Mouse (Mus musculus) spleen, postnatal 36 days (tissue): Measurements from ENCODE around the gene Zhx3.

ENCODE experiments used
- DNase-seq, 2 experiments: peaks; one replicate each; pipeline ENCODE4 v3.0.0; 2022; ENCODE audit warnings: low spot score in 2 of 2, mixed read lengths in 1 of 2

The Zhx3 gene

DNA sequence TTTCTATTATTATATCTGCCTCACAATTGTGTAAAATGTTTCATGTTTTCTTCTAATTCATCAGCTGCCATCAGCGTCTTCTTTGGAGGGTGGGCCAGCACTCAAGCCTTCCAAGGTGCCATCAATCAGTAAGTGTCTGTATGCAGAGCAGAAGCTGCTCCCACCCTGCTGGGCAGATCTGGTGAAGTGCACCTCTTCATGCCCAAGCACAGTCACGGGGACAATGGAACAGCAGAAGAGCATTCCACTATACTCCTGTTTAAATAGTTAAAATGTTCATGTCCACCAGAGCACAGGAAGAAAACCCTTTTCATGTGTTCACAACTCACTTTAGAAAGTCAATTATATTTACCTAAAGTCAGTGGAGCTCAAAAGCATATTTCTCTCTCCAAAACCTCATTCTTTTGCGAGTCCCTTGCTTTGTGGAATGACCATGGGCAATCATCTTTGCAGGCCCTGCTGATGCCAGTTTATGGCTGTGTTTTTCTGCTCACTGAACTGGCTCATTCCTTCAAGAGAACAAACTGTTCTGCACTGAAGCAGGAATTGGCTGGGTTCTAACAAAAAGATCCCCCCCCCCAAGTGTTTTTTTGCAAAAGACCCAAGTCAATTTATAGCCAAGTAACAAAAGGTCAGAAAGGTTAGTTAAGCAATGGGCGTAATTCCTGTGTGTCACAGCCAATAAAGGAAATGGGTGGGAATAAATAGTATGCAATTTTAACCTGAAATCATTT lies 67.8 kb downstream of the Zhx3 start:
- DNase-seq, result no peak

DNA sequence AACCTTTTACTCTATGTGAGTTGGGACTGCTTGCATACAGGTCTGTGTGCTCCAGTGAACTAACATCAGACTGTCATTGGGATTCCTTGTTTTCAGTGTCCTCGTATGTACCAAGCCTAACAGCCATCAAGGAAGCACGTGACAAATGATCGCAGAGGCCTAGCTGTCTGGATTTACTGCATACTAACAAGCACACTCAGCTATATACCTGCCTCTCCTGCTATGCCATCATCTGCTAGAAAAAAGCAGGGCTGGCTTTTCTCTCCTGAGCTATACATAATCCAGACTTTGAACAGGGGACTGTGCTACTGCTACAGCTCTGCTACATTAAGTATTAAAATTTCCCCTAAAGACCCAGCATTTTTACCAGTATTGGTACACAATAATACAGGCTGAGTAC lies 70.5 kb downstream of the Zhx3 start:
- DNase-seq, result no peak

DNA sequence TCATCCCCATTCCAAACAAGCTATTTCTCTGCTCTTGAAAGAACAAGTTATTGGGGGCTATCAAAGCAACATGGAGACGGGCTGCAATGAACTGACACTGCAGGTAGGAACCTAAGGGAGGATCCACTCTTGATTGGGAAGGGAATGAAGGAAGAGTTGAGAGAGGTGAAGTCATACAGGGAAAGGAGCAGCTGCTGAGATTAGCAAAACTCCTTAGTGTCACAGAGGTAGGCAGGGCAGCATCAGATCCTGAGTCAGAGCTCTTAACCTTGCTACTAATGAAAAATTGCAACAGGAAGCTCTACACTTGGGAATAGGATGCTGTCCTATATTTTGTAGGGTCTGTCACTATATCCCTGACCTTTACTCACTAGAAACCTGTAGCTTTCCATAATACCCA lies 71.8 kb downstream of the Zhx3 start:
- no peak for DNase-seq

GRCm38 (mm10) chr2:160798206-160798605 lies 74.6 kb downstream of the Zhx3 start:
- no peak for DNase-seq

DNA sequence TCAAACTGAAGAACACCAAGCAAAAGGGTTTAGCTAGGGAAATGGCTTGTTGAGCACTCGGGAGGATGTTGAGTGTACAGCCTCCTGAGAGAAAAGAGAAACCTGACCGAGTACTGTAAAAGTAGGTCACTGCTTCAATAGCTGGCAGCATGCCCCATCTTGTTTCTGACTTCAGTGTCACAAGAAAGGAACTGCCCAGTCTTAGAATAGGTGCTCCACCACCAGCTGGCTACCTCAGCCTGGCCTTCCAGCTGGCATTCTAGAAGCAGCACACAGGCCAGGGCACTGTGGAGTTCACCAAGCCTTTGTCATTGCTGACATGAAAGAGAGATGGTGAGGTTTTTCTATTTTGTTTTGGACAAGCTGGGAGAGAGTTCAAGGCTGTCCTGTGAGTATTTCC lies 75.8 kb downstream of the Zhx3 start:
- DNase-seq, result no peak

DNA sequence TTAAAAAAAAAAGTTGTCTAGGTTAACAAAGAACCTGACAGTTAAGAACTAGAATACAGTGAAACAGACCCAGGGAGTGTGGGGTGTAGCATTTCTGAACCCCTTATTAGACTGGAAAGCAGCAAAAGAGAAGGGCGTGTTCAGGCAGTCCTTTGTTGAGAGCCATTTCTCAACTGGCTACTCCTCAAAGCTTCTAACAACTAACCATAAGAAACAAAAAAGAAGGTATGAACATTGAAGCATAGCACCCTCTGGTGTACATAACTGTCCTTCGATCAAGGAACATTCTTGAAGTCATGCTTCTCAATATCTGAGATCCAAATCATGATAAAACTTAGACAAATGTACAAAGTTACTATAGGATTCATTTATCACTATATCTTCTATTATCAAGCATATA lies 79.7 kb downstream of the Zhx3 start:
- no peak for DNase-seq

DNA sequence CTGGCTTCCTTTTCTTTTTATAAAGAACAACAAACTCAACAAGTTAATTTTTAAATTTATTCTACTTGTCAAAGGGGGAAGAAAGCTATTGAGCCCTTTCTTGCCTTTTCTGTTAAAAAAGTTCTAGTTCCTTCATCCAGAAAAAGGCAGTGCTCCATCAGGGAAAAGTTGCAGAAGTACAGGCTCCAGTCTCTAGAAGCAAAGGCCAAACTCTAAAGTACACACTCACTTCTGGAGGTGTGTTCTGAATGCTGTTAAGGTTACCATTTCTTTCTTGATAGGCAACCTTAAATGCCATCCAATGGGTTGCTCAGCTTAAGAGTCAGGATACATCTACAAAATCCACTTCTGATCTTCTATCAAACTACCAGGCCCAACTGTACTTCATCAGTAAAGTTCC lies 83.1 kb downstream of the Zhx3 start:
- DNase-seq, result no peak

GRCm38 (mm10) chr2:160789046-160789445 lies 83.8 kb downstream of the Zhx3 start:
- no peak for DNase-seq

GRCm38 (mm10) chr2:160786333-160786732 lies 86.5 kb downstream of the Zhx3 start:
- DNase-seq, result no peak

DNA sequence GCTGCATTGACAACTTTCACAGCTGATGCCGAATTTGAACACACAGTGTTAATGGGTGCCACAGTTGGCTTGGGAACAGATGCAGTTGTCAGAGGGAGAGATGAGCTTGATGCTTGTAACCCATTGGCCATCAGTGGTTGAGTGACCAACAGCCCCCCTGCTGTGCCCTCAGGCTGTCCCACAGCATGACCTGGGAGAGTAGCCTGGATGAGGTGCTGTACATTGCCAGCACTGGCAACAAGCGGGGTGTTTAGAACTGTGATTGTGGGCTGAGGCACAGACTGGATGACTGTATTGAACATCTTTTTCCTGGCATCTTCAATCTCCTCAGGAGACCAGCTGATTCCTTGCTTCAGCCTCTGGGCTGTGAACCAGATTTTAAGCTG lies 92.0 kb downstream of the Zhx3 start:
- no peak for DNase-seq

GRCm38 (mm10) chr2:160780154-160780833 lies 92.5 kb downstream of the Zhx3 start:
- no peak for DNase-seq

- DNase-seq, result no peak
Observed at GRCm38 (mm10) chr2:160778034-160778433, 94.8 kb downstream of the Zhx3 start.

- DNase-seq, result no peak
Observed at GRCm38 (mm10) chr2:160771325-160772276, 101.2 kb downstream of the Zhx3 start.

DNA sequence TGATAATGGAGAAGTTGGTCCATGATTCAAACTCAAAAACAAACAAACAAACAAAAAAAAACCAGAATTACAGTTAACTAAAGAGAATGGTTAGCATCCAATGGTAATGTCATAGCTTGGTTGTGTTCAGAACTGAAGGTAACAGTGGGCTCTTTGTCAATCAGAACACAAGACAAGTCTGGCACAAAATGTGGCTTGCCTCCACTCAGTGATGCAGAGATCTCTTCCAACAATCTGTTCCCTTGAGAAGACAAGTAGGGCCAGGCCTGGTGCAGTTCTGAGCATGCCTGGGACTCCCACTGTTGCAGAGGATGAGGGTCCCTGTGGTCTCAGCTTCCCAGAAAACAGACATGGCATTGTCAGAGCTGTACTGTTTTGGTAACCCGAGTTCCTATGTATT lies 101.9 kb downstream of the Zhx3 start:
- DNase-seq, result no peak

- DNase-seq, result no peak
Observed at GRCm38 (mm10) chr2:160770409-160770808, 102.4 kb downstream of the Zhx3 start.

DNA sequence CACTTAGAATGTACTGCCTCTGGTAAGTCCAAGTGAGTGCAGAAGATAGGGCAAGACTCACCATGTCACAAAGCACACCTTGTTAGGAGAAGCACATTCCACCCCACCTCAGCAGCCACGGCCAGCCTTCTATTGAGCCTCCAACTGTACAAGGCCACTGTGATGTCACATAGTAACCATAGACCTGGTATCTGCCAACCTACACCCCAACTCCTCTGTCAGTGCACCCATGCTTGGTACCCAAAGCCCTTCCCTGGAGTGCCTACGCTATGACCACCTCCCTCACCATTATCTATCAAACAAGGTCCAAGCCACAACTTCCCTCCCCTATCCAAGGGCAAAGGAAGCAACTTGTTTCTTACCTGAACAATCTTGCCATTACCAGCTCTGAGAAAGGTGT lies 103.8 kb downstream of the Zhx3 start:
- DNase-seq, result no peak

- DNase-seq, result no peak
Observed at GRCm38 (mm10) chr2:160768097-160768695, 104.6 kb downstream of the Zhx3 start.

GRCm38 (mm10) chr2:160767201-160767600 lies 105.6 kb downstream of the Zhx3 start:
- no peak for DNase-seq

DNA sequence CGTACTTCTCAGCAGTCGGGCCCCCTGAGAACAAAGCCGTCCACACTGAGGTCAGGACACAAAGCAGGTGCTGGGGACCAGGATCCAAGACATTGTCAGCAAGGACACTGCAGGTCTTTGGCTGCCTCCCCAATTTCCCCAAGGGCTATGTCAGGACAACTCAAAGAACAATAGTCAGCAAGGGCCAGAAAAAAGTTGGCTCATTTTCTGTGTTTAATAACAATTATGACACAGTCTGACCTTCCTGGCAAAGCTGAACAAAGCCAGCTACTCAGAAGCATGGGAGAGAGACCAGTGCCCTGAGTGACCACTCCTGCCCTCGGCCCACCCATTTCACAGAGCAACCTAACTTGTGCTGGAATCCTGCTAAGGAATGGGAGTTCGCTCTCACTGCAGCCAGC lies 106.4 kb downstream of the Zhx3 start:
- DNase-seq, result no peak

DNA sequence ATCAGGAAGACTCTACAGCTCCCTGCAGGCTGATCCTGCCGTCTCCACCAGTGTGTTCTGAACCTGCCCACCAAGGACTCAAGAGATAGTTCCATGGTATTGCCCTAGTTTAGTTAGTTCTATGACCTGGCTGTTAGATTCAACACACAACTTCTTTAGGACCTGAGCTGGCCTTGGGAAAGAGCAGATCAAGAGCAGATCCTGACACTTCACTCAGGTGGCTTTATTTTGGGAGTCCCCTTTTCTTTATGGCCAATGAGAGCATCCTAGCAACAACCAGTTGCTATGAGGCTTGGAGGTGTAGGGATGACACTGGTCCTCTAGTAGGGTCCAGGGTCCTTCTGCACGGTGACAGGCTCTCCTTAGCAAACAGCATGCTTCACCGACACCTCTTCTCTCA lies 107.7 kb downstream of the Zhx3 start:
- no peak for DNase-seq

- no peak for DNase-seq
Observed at GRCm38 (mm10) chr2:160764386-160764785, 108.4 kb downstream of the Zhx3 start.

DNA sequence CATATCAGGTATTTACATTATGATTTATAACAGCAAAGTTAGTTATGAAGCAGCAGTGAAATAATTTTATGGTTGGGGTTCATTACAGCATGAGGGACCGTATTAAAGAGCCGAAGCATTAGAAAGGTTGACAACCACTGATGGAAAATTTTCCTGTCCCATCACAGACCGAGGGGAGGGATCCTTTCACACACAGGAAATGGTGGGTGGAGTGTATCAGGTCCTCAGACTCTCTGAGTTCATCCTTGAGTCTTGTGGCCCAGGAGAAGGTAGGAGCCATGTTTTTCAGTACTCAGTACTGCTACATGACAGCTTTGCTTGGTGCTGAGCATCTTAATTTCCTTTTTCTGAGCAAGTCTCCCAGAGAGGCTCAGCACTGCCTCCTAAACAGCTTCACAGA lies 109.0 kb downstream of the Zhx3 start:
- no peak for DNase-seq
